Mouse (Mus musculus): Measurements from ENCODE around the gene Ghrl. TPM values are rescaled to one million over a fixed set of nuclear protein-coding genes. Genes with fewer than 3 reads are reported as not detected.

Gene Ghrl
- polyA plus RNA-seq, 1 experiment = not detected

DNA sequence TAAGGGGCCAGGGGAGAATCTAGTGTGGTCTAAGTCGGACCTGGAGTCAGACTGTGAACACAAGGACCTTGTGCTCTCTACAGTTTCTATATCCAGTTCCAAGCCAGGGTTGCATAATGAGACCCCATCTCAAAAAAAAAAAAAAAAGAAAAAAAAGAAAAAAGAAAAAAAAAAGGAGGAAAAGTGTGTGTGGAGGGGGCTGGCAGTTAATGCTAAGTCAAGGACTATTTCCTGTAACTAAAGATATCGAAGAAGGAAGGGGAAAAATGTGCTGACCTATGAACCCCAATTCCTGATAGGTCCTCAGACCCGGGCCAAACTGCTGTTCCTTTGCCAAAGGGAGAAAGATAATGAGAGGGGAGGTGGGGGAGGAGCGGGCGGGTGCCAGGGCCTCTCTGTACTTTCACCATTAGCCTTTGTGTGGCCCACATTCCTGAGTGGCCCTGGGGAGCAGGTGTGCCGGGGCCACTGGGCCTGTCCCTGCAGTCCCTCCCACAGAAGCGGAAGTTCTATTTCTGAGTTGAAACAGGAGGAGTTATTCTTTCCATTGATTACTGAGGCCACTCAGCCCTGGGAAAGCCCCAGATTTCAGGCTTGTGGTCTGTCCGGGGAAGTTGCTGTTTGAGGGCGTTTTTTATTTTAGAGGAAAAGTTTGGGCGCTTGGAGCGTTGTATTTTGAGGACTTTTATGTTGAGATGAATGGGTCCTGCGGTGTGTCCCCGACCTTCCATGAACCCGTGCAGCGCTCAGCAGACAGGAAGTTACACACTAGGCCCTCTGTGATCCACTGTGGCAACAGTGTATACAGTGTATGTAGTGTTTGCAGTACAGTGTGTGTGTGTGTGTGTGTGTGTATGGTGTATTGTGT, 51.2 kb downstream of the Ghrl start:
- no peak for DNase-seq (ENCODE audit: low read depth)

DNA sequence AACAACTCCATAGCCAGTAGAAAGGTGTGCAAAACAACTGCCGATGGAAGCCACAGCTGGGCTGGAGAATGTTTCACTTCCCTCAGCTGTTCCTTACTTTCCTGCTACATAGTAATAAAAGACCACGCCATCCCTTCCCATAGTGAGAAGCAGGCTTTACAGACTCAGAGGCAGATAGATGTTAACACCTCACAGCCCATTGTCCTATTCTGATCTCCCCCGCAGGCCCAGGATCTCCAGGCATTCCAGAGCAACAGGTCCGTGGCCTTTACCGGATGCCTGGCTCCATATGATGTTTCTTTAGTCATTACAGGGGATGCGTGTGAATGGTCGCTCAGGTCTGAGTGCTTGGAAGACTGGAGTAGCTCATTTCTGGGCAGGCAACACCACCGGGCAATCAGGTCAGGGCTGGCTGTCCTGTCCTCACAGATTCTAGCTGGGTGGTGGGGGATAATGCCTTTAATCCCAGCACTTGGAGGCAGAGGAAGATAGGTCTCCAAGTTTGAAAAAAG, 52.0 kb downstream of the Ghrl start:
- DNase-seq (ENCODE audit: low read depth) = no peak

Other genes with a start within 250 kb of the Ghrl start
- 43.9 and 50.2 TPM in 2 replicates for gene Il17rc, start 248.5 kb downstream of the Ghrl start, polyA plus RNA-seq (2012; rRNA removed)
- 34.7 and 37.4 TPM in 2 replicates for gene Creld1, start 236.6 kb downstream of the Ghrl start, polyA plus RNA-seq (2012; rRNA removed)
- gene Prrt3, start 217.9 kb downstream of the Ghrl start, polyA plus RNA-seq (2012; rRNA removed) = 0.09 TPM in 1 of 2 replicates, not detected in the other
- gene Emc3, start 188.2 kb downstream of the Ghrl start, polyA plus RNA-seq (2012; rRNA removed) = 61.9 and 71.6 TPM in 2 replicates
- gene Fancd2, start 188.2 kb downstream of the Ghrl start, polyA plus RNA-seq (2012; rRNA removed) = 1.0 and 1.2 TPM in 2 replicates
- 0.18 TPM in 1 of 2 replicates, not detected in the other for gene Fancd2os, start 119.2 kb downstream of the Ghrl start, polyA plus RNA-seq (2012; rRNA removed)
- 170 and 190 TPM in 2 replicates for gene Brk1, start 115.1 kb downstream of the Ghrl start, polyA plus RNA-seq (2012; rRNA removed)
- 25.7 and 41.1 TPM in 2 replicates for gene Vhl, start 95.9 kb downstream of the Ghrl start, polyA plus RNA-seq (2012; rRNA removed)
- gene Irak2, start 81.4 kb downstream of the Ghrl start, polyA plus RNA-seq (2012; rRNA removed) = 44.2 and 49.0 TPM in 2 replicates
- 29.3 and 34.7 TPM in 2 replicates for gene Tatdn2, start 22.8 kb downstream of the Ghrl start, polyA plus RNA-seq (2012; rRNA removed)
- gene Sec13, start 20.9 kb upstream of the Ghrl start, polyA plus RNA-seq (2012; rRNA removed) = 168 and 231 TPM in 2 replicates

All from gonadal fat pad, adult 2 months (tissue).